Mouse (Mus musculus) left cerebral cortex, postnatal 25 days (tissue): ENCODE data around the gene 2210011C24Rik. TPM values are rescaled to one million over a fixed set of nuclear protein-coding genes. Genes with fewer than 3 reads are reported as not detected.
"Not testable (repeated sequence)": the region's sequence is repeated elsewhere in the genome, so short reads cannot be mapped to it uniquely, and the experiment has no call there.

ENCODE experiments used
- DNase-seq, 2 experiments: peaks; one replicate each; pipeline ENCODE4 v3.0.0; 2022; ENCODE audit warnings: low spot score in 2 of 2, mixed read lengths in 1 of 2
- intact Hi-C: fragments of 180-260 bp; cut with DNase I; formaldehyde crosslinking; loops from one replicate; pipeline ENCODE4 v1.15.1; 2025
- total RNA-seq, 2 experiments: library from RNA; stranded (reverse); gene quantifications; 2 replicates each; pipeline ENCODE4 v1.2.3; 2021

2210011C24Rik gene
- total RNA-seq, 2 experiments from 2014 or later = 1.3 to 2.1 TPM

GRCm38 (mm10) chr8:84023085-84023484 is 11.1 kb upstream of the 2210011C24Rik start:
- no peak for DNase-seq
- intact Hi-C loops = no loop called here

GRCm38 (mm10) chr8:84021569-84021968 is 9.6 kb upstream of the 2210011C24Rik start:
- no peak for DNase-seq
- intact Hi-C loops = no loop called here

- intact Hi-C loops = no loop called here
These were observed 9.1 kb upstream of the 2210011C24Rik start, which contains the start of gene Palm3 for GRCm38 (mm10) chr8:84021096-84021495. Palm3 (plus strand) TSS chr8:84021471.

GRCm38 (mm10) chr8:84019738-84020137 is 7.8 kb upstream of the 2210011C24Rik start:
- no peak for DNase-seq
- intact Hi-C loops = no loop called here

More at GRCm38 (mm10) chr8:84021096-84021495, 9.1 kb upstream of the 2210011C24Rik start, which contains the start of gene Palm3:
- no peak for DNase-seq

- intact Hi-C loops = no loop called here
- DNase-seq = no peak
These were observed 3.9 kb upstream of the 2210011C24Rik start for GRCm38 (mm10) chr8:84015833-84016232.

GRCm38 (mm10) chr8:84012499-84013165 is 661 bp upstream of the 2210011C24Rik start:
- intact Hi-C loops = no loop called here
- DNase-seq = no peak

GRCm38 (mm10) chr8:84010625-84011611 is 1.1 kb downstream of the 2210011C24Rik start:
- peak; percentile 56 to 64 for DNase-seq
- intact Hi-C loops = no loop called here

- intact Hi-C loops = no loop called here
These were observed 2.1 kb downstream of the 2210011C24Rik start for GRCm38 (mm10) chr8:84009876-84010275.

GRCm38 (mm10) chr8:84008362-84008761 is 3.6 kb downstream of the 2210011C24Rik start:
- intact Hi-C loops = no loop called here
- no peak for DNase-seq

More at GRCm38 (mm10) chr8:84009876-84010275, 2.1 kb downstream of the 2210011C24Rik start:
- DNase-seq = peak; percentile 85 to 90

- DNase-seq, intact Hi-C loops: not testable (repeated sequence)
These were observed 6.5 kb downstream of the 2210011C24Rik start for GRCm38 (mm10) chr8:84005502-84005901.

GRCm38 (mm10) chr8:84004533-84005201 is 7.3 kb downstream of the 2210011C24Rik start:
- DNase-seq = peak; percentile 91 to 95
- intact Hi-C loops = no loop called here

GRCm38 (mm10) chr8:84003612-84004246 is 8.2 kb downstream of the 2210011C24Rik start:
- no peak for DNase-seq
- intact Hi-C loops = no loop called here

- intact Hi-C loops = no loop called here
- no peak for DNase-seq
These were observed 8.9 kb downstream of the 2210011C24Rik start for GRCm38 (mm10) chr8:84002957-84003611.

- DNase-seq = no peak
- intact Hi-C loops = no loop called here
These were observed 10.5 kb downstream of the 2210011C24Rik start, which contains the start of gene 1700067K01Rik for GRCm38 (mm10) chr8:84001281-84002000. 1700067K01Rik (plus strand) TSS chr8:84001502.

GRCm38 (mm10) chr8:83999825-84000224 is 12.1 kb downstream of the 2210011C24Rik start:
- no peak for DNase-seq
- intact Hi-C loops = loop anchor here (5.0 kb wide), 1 partner anchor 977 kb away; the partner anchor contains the start of gene Junb

GRCm38 (mm10) chr8:83999057-83999705 is 12.8 kb downstream of the 2210011C24Rik start:
- intact Hi-C loops = loop anchor here (5.0 kb wide), 1 partner anchor 978 kb away; the partner anchor contains the start of gene Junb
- DNase-seq = no peak
